Mouse (Mus musculus) limb, embryonic 12.5 days (tissue): ENCODE data around the gene Atxn7l3b. TPM values are rescaled to one million over a fixed set of nuclear protein-coding genes. Genes with fewer than 3 reads are reported as not detected.

Experiments used
- ATAC-seq: fragments of 200-750 bp; cut with Nextera tagmentation; 2 replicates; pipeline ENCODE4 v1.8.0; 2017; ENCODE audit warnings: low read depth, moderate TSS enrichment; ENCODE audit not compliant: insufficient number of reproducible peaks, insufficient read depth, low FRiP score, low TSS enrichment
- H3K27ac ChIP-seq: fragments of 300-500 bp; sonication (generic); 2 replicates; pipeline ENCODE4 v1.5.1; 2016; ENCODE audit warnings: mild to moderate bottlenecking, moderate library complexity
- H3K27me3 ChIP-seq: fragments of 300-500 bp; sonication (generic); 2 replicates; pipeline ENCODE4 v1.6.1; 2016; ENCODE audit warnings: mild to moderate bottlenecking, moderate library complexity
- H3K36me3 ChIP-seq: fragments of 300-500 bp; sonication (generic); 2 replicates; pipeline ENCODE4 v1.6.1; 2016; ENCODE audit warnings: mild to moderate bottlenecking, moderate library complexity
- H3K4me1 ChIP-seq: fragments of 300-500 bp; sonication (generic); replicated peaks from 2 replicates; pipeline ENCODE4 v1.6.1; 2016
- H3K4me2 ChIP-seq: fragments of 300-500 bp; sonication (generic); 2 replicates; pipeline ENCODE4 v1.6.1; 2016; ENCODE audit warnings: mild to moderate bottlenecking, moderate library complexity
- H3K4me3 ChIP-seq: fragments of 300-500 bp; sonication (generic); replicated peaks from 2 replicates; pipeline ENCODE4 v1.5.1; 2016; ENCODE audit warnings: mild to moderate bottlenecking
- H3K9ac ChIP-seq: fragments of 300-500 bp; sonication (generic); replicated peaks from 2 replicates; pipeline ENCODE4 v1.6.1; 2016; ENCODE audit warnings: mild to moderate bottlenecking, moderate library complexity
- H3K9me3 ChIP-seq: fragments of 300-500 bp; sonication (generic); 2 replicates; pipeline ENCODE4 v1.6.1; 2016; ENCODE audit warnings: mild to moderate bottlenecking, moderate library complexity
- WGBS: fragments of 180-500 bp; shearing (Covaris S2); methylation state at CpG from one replicate; pipeline ENCODE4 v1.1.7; 2016; 5-methylcytosine and 5-hydroxymethylcytosine counted together
- polyA plus RNA-seq: library from polyadenylated mRNA; unstranded; fragments of >200 nt; fragmentation: Nextera tagmentation; extraction: Ambion mirVana; gene quantifications from 2 replicates; pipeline ENCODE4 v1.2.1, GENCODE M21; 2016

The Atxn7l3b gene
- polyA plus RNA-seq, 1 experiment from 2014 or later = 285 TPM

- no peak overlapping the region for H3K9ac ChIP-seq
- H3K36me3 ChIP-seq = no peaks in the 10 kb centered on the region
- no peaks in the 10 kb centered on the region for H3K27me3 ChIP-seq
- no peak overlapping the region for H3K27ac ChIP-seq
- no peaks in the 10 kb centered on the region for H3K4me1 ChIP-seq
- no peak for ATAC-seq
- H3K4me2 ChIP-seq = no peak overlapping the region
- WGBS = 81% methylated on average over 5 of the region's 5 CpGs
- H3K4me3 ChIP-seq = no peak overlapping the region
- H3K9me3 ChIP-seq = no peaks in the 10 kb centered on the region
Measured at GRCm38 (mm10) chr10:112916575-112917190, 12.1 kb downstream of the Atxn7l3b start.

DNA sequence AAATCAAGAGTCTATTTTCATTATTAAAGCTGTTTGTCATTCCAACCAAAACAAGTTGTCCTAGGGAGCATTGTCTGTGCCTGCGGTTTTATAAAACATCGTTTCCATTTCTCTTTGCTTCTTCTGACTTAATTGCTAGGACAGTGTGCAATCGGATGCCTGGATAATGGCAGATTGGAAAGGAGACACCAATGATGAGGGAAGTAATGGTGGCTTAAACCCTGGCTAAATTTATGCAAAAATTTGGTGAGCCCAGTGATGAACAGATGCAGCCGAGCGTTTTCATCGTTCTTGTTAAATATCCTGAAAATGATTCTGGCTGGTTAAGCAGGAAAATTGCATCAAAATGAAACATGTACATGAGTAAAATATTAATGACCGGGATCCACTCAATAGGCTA is 28.6 kb downstream of the Atxn7l3b start:
- WGBS = 89% methylated on average over 7 of the region's 7 CpGs
- Histone ChIP-seq H3K4me1 (no peaks in the 10 kb centered on the region), H3K9me3 (no peaks in the 10 kb centered on the region), H3K27me3 (no peaks in the 10 kb centered on the region), H3K4me2 (no peak overlapping the region), H3K9ac (no peak overlapping the region), H3K4me3 (no peak overlapping the region), H3K36me3 (no peaks in the 10 kb centered on the region), H3K27ac (no peak overlapping the region)
- ATAC-seq = no peak

GRCm38 (mm10) chr10:112899796-112900195 is 29.0 kb downstream of the Atxn7l3b start:
- no peak overlapping the region for H3K27ac ChIP-seq
- H3K4me3 ChIP-seq = no peak overlapping the region
- no peaks in the 10 kb centered on the region for H3K4me1 ChIP-seq
- H3K4me2 ChIP-seq = no peak overlapping the region
- H3K27me3 ChIP-seq = no peaks in the 10 kb centered on the region
- H3K9ac ChIP-seq = no peak overlapping the region
- 71% methylated on average over 3 of the region's 3 CpGs for WGBS
- no peaks in the 10 kb centered on the region for H3K36me3 ChIP-seq
- no peaks in the 10 kb centered on the region for H3K9me3 ChIP-seq
- no peak for ATAC-seq

- H3K4me3 ChIP-seq = no peak overlapping the region
- WGBS = 28% methylated on average over 4 of the region's 4 CpGs
- ATAC-seq = no peak
Measured at GRCm38 (mm10) chr10:112896636-112897035, 32.2 kb downstream of the Atxn7l3b start.

DNA sequence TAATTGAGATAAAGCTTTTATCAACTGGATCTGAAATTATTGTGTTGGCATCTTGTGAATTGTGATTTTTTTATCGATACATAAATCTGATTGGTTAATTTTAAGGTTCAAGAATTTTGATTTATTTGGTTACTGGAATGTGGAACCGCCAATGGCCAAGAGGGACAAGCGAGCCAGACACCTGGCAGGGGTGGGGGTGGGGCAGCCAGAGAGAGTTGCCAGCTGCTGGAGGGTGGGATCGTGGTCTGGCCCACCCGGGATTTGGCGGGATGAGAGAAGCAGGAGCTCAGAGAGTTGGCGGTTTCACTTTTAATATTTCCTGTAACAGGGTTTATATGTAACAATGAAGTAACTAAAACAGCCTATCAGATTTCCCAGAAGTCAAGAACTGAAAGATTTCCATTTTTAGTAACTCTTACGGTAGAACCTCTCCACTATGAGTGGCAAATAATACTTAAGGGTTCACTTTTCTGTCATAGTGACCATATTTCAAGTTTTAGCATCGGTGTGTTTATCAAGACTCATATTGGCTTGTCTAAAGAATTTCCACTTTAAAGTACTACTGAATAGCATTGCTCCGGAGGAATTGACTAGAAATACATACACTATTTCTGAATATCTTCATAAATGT is 35.1 kb downstream of the Atxn7l3b start:
- no peak overlapping the region for H3K27ac ChIP-seq
- H3K9ac ChIP-seq = no peak overlapping the region
- H3K4me3 ChIP-seq = no peak overlapping the region
- ATAC-seq = no peak
- H3K4me1 ChIP-seq = no peaks in the 10 kb centered on the region
- H3K27me3 ChIP-seq = no peaks in the 10 kb centered on the region
- no peak overlapping the region for H3K4me2 ChIP-seq
- 78% methylated on average over 10 of the region's 10 CpGs for WGBS
- no peaks in the 10 kb centered on the region for H3K36me3 ChIP-seq
- H3K9me3 ChIP-seq = no peaks in the 10 kb centered on the region

More at GRCm38 (mm10) chr10:112896636-112897035, 32.2 kb downstream of the Atxn7l3b start:
- H3K36me3 ChIP-seq = no peaks in the 10 kb centered on the region
- no peak overlapping the region for H3K4me2 ChIP-seq
- no peak overlapping the region for H3K9ac ChIP-seq
- H3K4me1 ChIP-seq = no peaks in the 10 kb centered on the region
- no peaks in the 10 kb centered on the region for H3K27me3 ChIP-seq
- H3K9me3 ChIP-seq = no peaks in the 10 kb centered on the region
- H3K27ac ChIP-seq = no peak overlapping the region

GRCm38 (mm10) chr10:112884064-112884463 is 44.7 kb downstream of the Atxn7l3b start:
- no peaks in the 10 kb centered on the region for H3K9me3 ChIP-seq
- no peaks in the 10 kb centered on the region for H3K4me1 ChIP-seq
- H3K4me2 ChIP-seq = no peak overlapping the region
- WGBS = 76% methylated on average over 9 of the region's 9 CpGs
- no peaks in the 10 kb centered on the region for H3K36me3 ChIP-seq
- no peaks in the 10 kb centered on the region for H3K27me3 ChIP-seq
- H3K27ac ChIP-seq = no peak overlapping the region
- no peak overlapping the region for H3K4me3 ChIP-seq
- no peak for ATAC-seq
- no peak overlapping the region for H3K9ac ChIP-seq

DNA sequence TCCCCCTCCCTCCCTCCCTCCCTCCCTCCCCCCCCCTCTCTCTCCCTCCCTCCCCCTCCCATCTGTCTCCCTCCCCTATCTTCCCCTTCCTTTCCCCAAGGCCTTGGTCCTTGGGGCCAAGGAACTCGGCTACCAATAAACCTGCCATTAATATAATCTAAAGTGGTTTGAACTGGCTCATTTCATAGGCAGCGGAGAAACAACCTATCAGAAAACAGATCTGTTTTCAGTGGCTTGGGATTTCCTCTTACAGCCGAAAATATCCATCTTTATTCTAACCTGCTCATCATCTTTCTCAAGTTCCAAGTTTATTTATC is 45.2 kb downstream of the Atxn7l3b start:
- 57% methylated on average over 3 of the region's 3 CpGs for WGBS
- H3K4me3 ChIP-seq = no peak overlapping the region
- no peaks in the 10 kb centered on the region for H3K27me3 ChIP-seq

GRCm38 (mm10) chr10:112882789-112883687 is 45.8 kb downstream of the Atxn7l3b start:
- no peaks in the 10 kb centered on the region for H3K36me3 ChIP-seq
- no peak overlapping the region for H3K4me3 ChIP-seq
- 42% methylated on average over 6 of the region's 6 CpGs for WGBS
- no peaks in the 10 kb centered on the region for H3K9me3 ChIP-seq
- no peaks in the 10 kb centered on the region for H3K27me3 ChIP-seq
- H3K9ac ChIP-seq = no peak overlapping the region
- H3K4me1 ChIP-seq = no peaks in the 10 kb centered on the region
- ATAC-seq = no peak
- no peak overlapping the region for H3K27ac ChIP-seq
- no peak overlapping the region for H3K4me2 ChIP-seq

More for the DNA sequence above, 45.2 kb downstream of the Atxn7l3b start:
- ATAC-seq = no peak
- H3K9ac ChIP-seq = no peak overlapping the region
- H3K27ac ChIP-seq = no peak overlapping the region
- no peaks in the 10 kb centered on the region for H3K4me1 ChIP-seq
- no peaks in the 10 kb centered on the region for H3K9me3 ChIP-seq
- H3K4me2 ChIP-seq = no peak overlapping the region
- H3K36me3 ChIP-seq = no peaks in the 10 kb centered on the region

DNA sequence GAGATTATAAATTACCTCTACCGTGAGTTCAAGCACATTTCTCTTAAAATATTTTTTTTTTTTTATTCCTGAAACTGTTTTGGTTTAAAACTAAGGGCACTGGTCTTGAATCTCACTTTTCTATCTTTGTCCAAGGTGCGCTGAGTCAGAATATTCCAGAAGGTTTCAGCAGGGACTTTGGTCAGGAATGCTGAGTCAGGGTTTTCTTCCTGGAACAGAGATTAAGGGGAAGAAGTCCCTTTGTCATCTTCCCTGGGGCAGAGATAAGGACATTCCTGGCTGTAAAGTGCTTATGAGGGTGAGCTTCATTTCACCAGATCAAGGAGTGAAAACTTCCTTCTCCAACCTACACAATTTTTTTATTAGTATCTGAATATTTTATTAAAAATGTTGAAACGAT is 46.7 kb downstream of the Atxn7l3b start:
- WGBS = 92% methylated on average over 3 of the region's 3 CpGs

DNA sequence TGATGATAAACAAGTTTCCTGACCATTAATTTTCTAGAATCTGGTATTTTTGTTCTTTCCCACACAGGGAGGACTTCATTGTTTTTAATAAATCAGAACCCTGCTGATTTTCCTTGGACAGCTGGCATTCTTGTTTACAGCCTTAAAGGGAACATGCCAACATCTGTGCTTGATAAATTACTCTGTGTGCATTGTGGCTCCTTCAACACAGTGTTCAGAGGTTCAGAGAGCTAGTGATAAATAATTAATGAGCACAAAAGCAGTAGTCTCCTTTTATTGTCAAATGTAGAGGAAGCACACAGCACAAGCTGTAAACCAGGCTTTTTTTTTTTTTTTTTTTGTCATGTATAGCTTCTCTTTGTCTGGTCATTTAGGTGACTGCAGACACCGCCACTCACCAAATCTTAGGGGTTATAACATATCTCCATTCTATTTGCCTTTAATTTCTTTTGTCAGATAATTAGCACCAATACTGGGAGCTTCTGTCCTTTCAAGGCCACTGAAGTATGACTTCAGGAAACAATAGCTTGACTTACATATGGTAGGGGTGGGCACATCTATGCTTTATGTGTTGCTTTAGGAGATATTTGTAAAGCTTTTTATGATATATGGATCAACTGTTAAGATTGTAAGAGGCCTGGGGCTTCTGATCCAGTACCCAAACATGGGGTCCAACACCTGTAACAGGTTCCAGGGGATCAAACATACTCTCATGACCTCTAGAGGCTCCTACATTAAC is 52.0 kb downstream of the Atxn7l3b start:
- no peak for ATAC-seq
- H3K27me3 ChIP-seq = no peaks in the 10 kb centered on the region
- H3K4me2 ChIP-seq = no peak overlapping the region
- no peak overlapping the region for H3K27ac ChIP-seq
- H3K36me3 ChIP-seq = no peaks in the 10 kb centered on the region
- H3K9me3 ChIP-seq = no peaks in the 10 kb centered on the region
- no peak overlapping the region for H3K4me3 ChIP-seq
- 65% methylated on average over 1 of the region's 1 CpGs for WGBS
- 0 out of 2 replicates have a peak, but pooled peaks cover 3% of the 10 kb centered on the region for H3K4me1 ChIP-seq
- no peak overlapping the region for H3K9ac ChIP-seq

More for the DNA sequence above, 46.7 kb downstream of the Atxn7l3b start:
- Histone ChIP-seq H3K27ac (no peak overlapping the region), H3K9ac (no peak overlapping the region), H3K27me3 (no peaks in the 10 kb centered on the region), H3K36me3 (no peaks in the 10 kb centered on the region), H3K4me3 (no peak overlapping the region), H3K4me2 (no peak overlapping the region), H3K9me3 (no peaks in the 10 kb centered on the region), H3K4me1 (0 out of 2 replicates have a peak, but pooled peaks cover under 1% of the 10 kb centered on the region)
- ATAC-seq = no peak
